Mouse (Mus musculus): ENCODE results near the gene Gm14569. TPM values are rescaled to one million over a fixed set of nuclear protein-coding genes. Genes with fewer than 3 reads are reported as not detected.

Gm14569 gene
- not detected for polyA plus RNA-seq (2014; fragmentation: Illumina TruSeq; extraction: RNeasy Lipid Tissue Mini Kit (QIAGEN cat#74804); ENCODE audit: low read depth, low replicate concordance)

GRCm38 (mm10) chrX:36491730-36492129 lies at the start of gene Gm14569:
Gene Gm14569, minus strand, starts transcription at chrX:36491830.

GRCm38 (mm10) chrX:36400980-36401379 lies 90.7 kb downstream of the Gm14569 start, which contains the start of gene Gm6268:
Gene Gm6268, plus strand, starts transcription at chrX:36401280.

Other genes with a start within 250 kb of the Gm14569 start
- 6.8 TPM for gene Lonrf3, start 163.5 kb downstream of the Gm14569 start, polyA plus RNA-seq (2014; fragmentation: Illumina TruSeq; extraction: RNeasy Lipid Tissue Mini Kit (QIAGEN cat#74804); ENCODE audit: low read depth, low replicate concordance)
- not detected for gene Gm6268, start 90.5 kb downstream of the Gm14569 start, polyA plus RNA-seq (2014; fragmentation: Illumina TruSeq; extraction: RNeasy Lipid Tissue Mini Kit (QIAGEN cat#74804); ENCODE audit: low read depth, low replicate concordance)
- 390 TPM for gene Pgrmc1, start 106.4 kb upstream of the Gm14569 start, polyA plus RNA-seq (2014; fragmentation: Illumina TruSeq; extraction: RNeasy Lipid Tissue Mini Kit (QIAGEN cat#74804); ENCODE audit: low read depth, low replicate concordance)
- 5.7 TPM for gene Akap17b, start 153.6 kb upstream of the Gm14569 start, polyA plus RNA-seq (2014; fragmentation: Illumina TruSeq; extraction: RNeasy Lipid Tissue Mini Kit (QIAGEN cat#74804); ENCODE audit: low read depth, low replicate concordance)